Mouse (Mus musculus) kidney, adult 2 months (tissue): ENCODE results near the gene Ypel3. TPM values are rescaled to one million over a fixed set of nuclear protein-coding genes. Genes with fewer than 3 reads are reported as not detected.

ENCODE experiments used
- DNase-seq: peaks from one replicate; pipeline ENCODE4 v3.0.0; 2021
- H3K27ac ChIP-seq: fragments of 200-500 bp; 2 replicates; pipeline ENCODE4 v1.5.1; 2012; ENCODE audit warnings: low read depth, low read length, control low read depth, inconsistent platforms; ENCODE audit not compliant: insufficient read depth
- H3K27me3 ChIP-seq: fragments of 200-500 bp; replicated peaks from 2 replicates; pipeline ENCODE4 v1.6.1; 2012; ENCODE audit warnings: mild to moderate bottlenecking, moderate library complexity, low read length, inconsistent platforms; ENCODE audit not compliant: control insufficient read depth, insufficient read depth
- H3K36me3 ChIP-seq: fragments of 200-500 bp; 2 replicates; pipeline ENCODE4 v1.6.1; 2012; ENCODE audit warnings: mild to moderate bottlenecking, moderate library complexity, low read length, inconsistent platforms; ENCODE audit not compliant: control insufficient read depth, insufficient read depth
- H3K4me1 ChIP-seq: fragments of 200-500 bp; 2 replicates; pipeline ENCODE4 v1.6.1; 2011; ENCODE audit warnings: low read length; ENCODE audit not compliant: control insufficient read depth, insufficient read depth
- H3K4me3 ChIP-seq: fragments of 200-500 bp; 2 replicates; pipeline ENCODE4 v1.5.1; 2011; ENCODE audit warnings: mild to moderate bottlenecking, low read depth, low read length, control low read depth; ENCODE audit not compliant: insufficient read depth
- CTCF ChIP-seq: fragments of 200-500 bp; conservative IDR thresholded peaks from 2 replicates; pipeline ENCODE4 v1.5.1; 2011; ENCODE audit warnings: low read depth, mild to moderate bottlenecking, control low read depth, low read length, moderate library complexity, mixed read lengths; ENCODE audit not compliant: insufficient read depth, insufficient read length
- POLR2A ChIP-seq: fragments of 200-500 bp; IDR thresholded peaks from one replicate; pipeline ENCODE4 v1.6.1; 2011; ENCODE audit warnings: low read depth, low read length, control low read depth
- WGBS: fragments of 180-500 bp; shearing (Covaris S2); methylation state at CpG from one replicate; pipeline ENCODE4 v1.1.7; 2018; 5-methylcytosine and 5-hydroxymethylcytosine counted together
- polyA plus RNA-seq: library from polyadenylated mRNA; depleted of rRNA; stranded (reverse); fragments of >200 nt; gene quantifications from 2 replicates; pipeline ENCODE4 v1.2.3, GENCODE M21; 2012

Gene Ypel3
- polyA plus RNA-seq, 1 experiment, result 290 TPM

DNA sequence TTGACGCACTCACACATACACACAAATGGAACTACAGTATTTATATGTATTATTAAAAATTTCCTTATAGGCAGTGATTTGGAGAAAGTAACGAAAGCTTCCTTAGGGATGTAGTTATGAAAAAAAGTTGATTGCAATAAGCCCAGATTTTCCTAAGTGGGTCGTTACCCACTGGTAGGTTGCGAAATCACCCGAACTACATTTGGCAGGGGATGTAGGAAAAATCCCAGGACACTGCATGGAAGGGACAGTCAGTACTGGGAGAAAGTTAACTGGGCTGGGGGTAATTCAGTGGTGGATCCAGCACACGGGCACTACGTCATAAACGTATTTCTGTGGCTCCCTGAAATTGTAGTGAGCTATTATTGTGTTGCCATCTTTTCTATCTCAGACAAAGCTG, 39.7 kb downstream of the Ypel3 start:
- Histone ChIP-seq H3K27ac (no peak overlapping the region), H3K36me3 (no peaks in the 10 kb centered on the region), H3K27me3 (no peaks in the 10 kb centered on the region), H3K4me1 (no peaks in the 10 kb centered on the region), H3K4me3 (no peak overlapping the region)
- TF ChIP-seq POLR2A (no peak), CTCF (no peak)
- DNase-seq, result no peak
- 79% methylated on average over 8 of the region's 8 CpGs for WGBS

DNA sequence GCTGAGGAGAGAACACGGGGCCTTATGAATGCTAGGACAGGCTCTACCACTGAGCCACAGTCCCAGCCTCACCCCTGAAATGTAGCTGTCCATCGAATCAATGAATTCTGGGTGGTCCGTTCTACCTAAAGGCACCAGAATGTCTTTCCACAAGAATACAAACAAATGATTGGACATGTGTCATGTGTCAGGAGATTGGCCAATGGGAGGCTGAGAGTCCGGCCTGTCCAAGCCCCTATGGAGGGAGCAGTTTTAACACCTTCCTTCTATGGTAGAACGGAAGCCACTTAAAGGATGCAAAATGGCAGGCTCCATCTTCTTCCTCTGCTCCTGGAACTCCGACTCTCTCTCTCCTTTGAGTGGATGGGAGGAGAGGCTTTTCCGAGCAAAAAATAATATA, 40.8 kb downstream of the Ypel3 start:
- Histone ChIP-seq H3K4me3 (no peak overlapping the region), H3K27ac (no peak overlapping the region), H3K4me1 (no peaks in the 10 kb centered on the region), H3K36me3 (no peaks in the 10 kb centered on the region), H3K27me3 (no peaks in the 10 kb centered on the region)
- DNase-seq, result no peak
- TF ChIP-seq CTCF (no peak), POLR2A (no peak)
- 86% methylated on average over 7 of the region's 7 CpGs for WGBS

DNA sequence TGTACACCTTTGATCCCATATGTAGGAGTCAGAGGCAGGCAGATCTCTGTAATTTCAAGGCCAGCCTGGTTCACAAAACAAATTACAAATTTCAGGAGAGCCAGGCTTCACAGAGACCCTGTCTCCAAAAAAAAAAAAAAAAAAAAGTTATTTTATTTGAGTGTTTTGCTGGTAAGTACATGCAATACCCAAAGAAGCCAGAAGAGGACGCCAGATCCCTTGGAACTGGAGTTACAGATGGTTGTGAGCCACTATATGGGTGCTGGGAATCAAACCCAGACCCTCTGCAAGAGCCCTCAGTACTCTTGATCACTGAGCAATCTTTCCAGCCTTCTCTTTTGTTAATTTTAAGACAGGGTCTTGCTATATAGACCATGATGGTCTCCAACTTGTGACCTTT, 42.1 kb downstream of the Ypel3 start:
- 26% methylated on average over 1 of the region's 1 CpGs for WGBS
- H3K36me3 ChIP-seq, result no peaks in the 10 kb centered on the region

GRCm38 (mm10) chr7:126821835-126822511, 45.2 kb downstream of the Ypel3 start:
- WGBS, result 26% methylated on average over 7 of the region's 7 CpGs
- TF ChIP-seq POLR2A (no peak), CTCF (peak; percentile 97)
- Histone ChIP-seq H3K36me3 (no peaks in the 10 kb centered on the region), H3K27me3 (no peaks in the 10 kb centered on the region), H3K4me1 (no peaks in the 10 kb centered on the region), H3K4me3 (no peak overlapping the region), H3K27ac (peak overlapping the region; percentile 3; the same call in 1 of the 2 replicates)
- peak; percentile 84 for DNase-seq

More for the DNA sequence above, 42.1 kb downstream of the Ypel3 start:
- DNase-seq, result no peak
- no peak overlapping the region for H3K27ac ChIP-seq
- H3K4me1 ChIP-seq, result no peaks in the 10 kb centered on the region
- no peak overlapping the region for H3K4me3 ChIP-seq
- H3K27me3 ChIP-seq, result no peaks in the 10 kb centered on the region
- TF ChIP-seq POLR2A, result no peak
- no peak for TF ChIP-seq CTCF

GRCm38 (mm10) chr7:126822741-126823140, 46.0 kb downstream of the Ypel3 start:
- Histone ChIP-seq H3K36me3 (no peaks in the 10 kb centered on the region), H3K4me3 (no peak overlapping the region), H3K4me1 (no peaks in the 10 kb centered on the region), H3K27me3 (no peaks in the 10 kb centered on the region), H3K27ac (peak overlapping the region; percentile 3)
- no peak for TF ChIP-seq CTCF
- no peak for TF ChIP-seq POLR2A
- WGBS, result 34% methylated on average over 9 of the region's 9 CpGs
- DNase-seq, result peak; percentile 49

- 4% methylated on average over 18 of the region's 19 CpGs for WGBS
- DNase-seq, result no peak
- peak overlapping the region; percentile 60 for H3K4me3 ChIP-seq
- no peaks in the 10 kb centered on the region for H3K27me3 ChIP-seq
- H3K36me3 ChIP-seq, result no peaks in the 10 kb centered on the region
- H3K4me1 ChIP-seq, result no peaks in the 10 kb centered on the region
- H3K27ac ChIP-seq, result no peak overlapping the region
- TF ChIP-seq POLR2A (no peak), CTCF (no peak)
These were observed 46.5 kb downstream of the Ypel3 start for GRCm38 (mm10) chr7:126823202-126823711.

DNA sequence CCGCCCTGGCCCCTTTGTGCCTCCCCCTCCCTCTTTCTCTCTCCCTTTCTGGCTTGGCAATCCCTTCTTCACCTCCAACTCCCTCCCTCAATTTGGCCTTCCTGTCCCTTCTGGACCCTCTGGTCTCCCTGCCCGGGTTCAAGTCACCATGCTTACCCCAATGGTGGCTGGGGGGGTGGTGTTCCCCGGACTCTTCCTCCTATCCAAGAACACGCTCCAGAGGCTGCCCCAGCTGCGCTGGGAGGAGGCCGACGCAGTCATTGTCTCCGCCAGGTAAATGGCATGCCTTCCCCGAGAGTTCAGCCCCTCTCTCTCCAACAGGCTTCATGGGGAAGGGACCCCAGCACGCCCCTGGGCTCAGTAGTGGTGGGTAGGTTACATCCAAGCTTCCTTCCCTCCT, 47.2 kb downstream of the Ypel3 start:
- Histone ChIP-seq H3K4me3 (no peak overlapping the region), H3K27ac (no peak overlapping the region), H3K27me3 (no peaks in the 10 kb centered on the region), H3K4me1 (no peaks in the 10 kb centered on the region), H3K36me3 (no peaks in the 10 kb centered on the region)
- WGBS, result 34% methylated on average over 10 of the region's 10 CpGs
- TF ChIP-seq POLR2A, result no peak
- no peak for TF ChIP-seq CTCF
- DNase-seq, result no peak
